Mouse (Mus musculus) limb, embryonic 14.5 days (tissue): Measurements from ENCODE around the gene Nsun7. TPM values are rescaled to one million over a fixed set of nuclear protein-coding genes. Genes with fewer than 3 reads are reported as not detected.

Experiments
- ATAC-seq: fragments of 200-750 bp; cut with Nextera tagmentation; 2 replicates; pipeline ENCODE4 v1.8.0; 2017; ENCODE audit warnings: low read depth, moderate number of reproducible peaks, moderate TSS enrichment; ENCODE audit not compliant: low FRiP score
- DNase-seq: peaks from one replicate; pipeline ENCODE4 v3.0.0-alpha.2; 2015; ENCODE audit warnings: low spot score
- H3K27ac ChIP-seq: fragments of 300-500 bp; sonication (generic); replicated peaks from 2 replicates; pipeline ENCODE4 v1.5.1; 2014; ENCODE audit warnings: low read depth, mild to moderate bottlenecking, low read length, moderate library complexity, mixed read lengths
- H3K27me3 ChIP-seq: fragments of 300-500 bp; sonication (generic); 2 replicates; pipeline ENCODE4 v1.6.1; 2014; ENCODE audit warnings: low read length, mixed read lengths; ENCODE audit not compliant: control insufficient read depth, insufficient read depth
- H3K36me3 ChIP-seq: fragments of 300-500 bp; sonication (generic); 2 replicates; pipeline ENCODE4 v1.6.1; 2014; ENCODE audit warnings: mild to moderate bottlenecking, low read length, moderate library complexity, mixed read lengths; ENCODE audit not compliant: control insufficient read depth, insufficient read depth
- H3K4me1 ChIP-seq: fragments of 300-500 bp; sonication (generic); 2 replicates; pipeline ENCODE4 v1.6.1; 2014; ENCODE audit warnings: antibody characterized with exemption, low read length, mixed read lengths; ENCODE audit not compliant: control insufficient read depth, insufficient read depth
- H3K4me2 ChIP-seq: fragments of 300-500 bp; sonication (generic); replicated peaks from 2 replicates; pipeline ENCODE4 v1.6.1; 2014; ENCODE audit warnings: low read depth, mild to moderate bottlenecking, low read length, moderate library complexity; ENCODE audit not compliant: severe bottlenecking
- H3K4me3 ChIP-seq: fragments of 300-500 bp; sonication (generic); replicated peaks from 2 replicates; pipeline ENCODE4 v1.5.1; 2014; ENCODE audit warnings: low read length
- H3K9ac ChIP-seq: fragments of 300-500 bp; sonication (generic); 2 replicates; pipeline ENCODE4 v1.6.1; 2014; ENCODE audit warnings: mild to moderate bottlenecking, low read depth, low read length, moderate library complexity; ENCODE audit not compliant: severe bottlenecking
- H3K9me3 ChIP-seq: fragments of 300-500 bp; sonication (generic); 2 replicates; pipeline ENCODE4 v1.6.1; 2016; ENCODE audit warnings: low read length; ENCODE audit not compliant: control insufficient read depth
- POLR2A ChIP-seq: fragments of 200-500 bp; IDR thresholded peaks from 2 replicates; pipeline ENCODE4 v1.8.0; 2012; ENCODE audit warnings: inconsistent platforms, mild to moderate bottlenecking, moderate library complexity, borderline replicate concordance; ENCODE audit not compliant: insufficient read depth, insufficient read length; ENCODE audit errors: extremely low read depth
- WGBS: fragments of 180-500 bp; shearing (Covaris S2); extraction: QIAGEN DNeasy Blood & Tissue Kit; methylation state at CpG from one replicate; pipeline ENCODE4 v1.1.7; 2014; 5-methylcytosine and 5-hydroxymethylcytosine counted together
- polyA plus RNA-seq, 2 experiments: library from polyadenylated mRNA; depleted of rRNA in 1 of 2; stranded (reverse) in 1 of 2; unstranded in 1 of 2; fragments of >200 nt; fragmentation: Nextera tagmentation in 1 of 2; extraction: Ambion mirVana in 1 of 2; gene quantifications; 2 replicates each; pipeline versions ENCODE4 v1.2.1 to v1.2.3; 2012 to 2014

Gene Nsun7
- polyA plus RNA-seq, 2 experiments = 0.33 to 2.4 TPM

GRCm38 (mm10) chr5:66274417-66274816 is 14.7 kb downstream of the Nsun7 start:
- H3K27me3 ChIP-seq = no peaks in the 10 kb centered on the region
- no peak for TF ChIP-seq POLR2A
- DNase-seq (no peak), ATAC-seq (no peak)
- peaks cover 11% of the 10 kb centered on the region; the same call in 1 of the 2 replicates for H3K4me1 ChIP-seq
- H3K27ac ChIP-seq = no peak overlapping the region
- no peak overlapping the region for H3K4me3 ChIP-seq
- H3K9ac ChIP-seq = no peak overlapping the region
- H3K9me3 ChIP-seq = no peaks in the 10 kb centered on the region
- 54% methylated on average over 3 of the region's 3 CpGs for WGBS
- H3K36me3 ChIP-seq = no peaks in the 10 kb centered on the region
- H3K4me2 ChIP-seq = no peak overlapping the region

GRCm38 (mm10) chr5:66279650-66280049 is 20.0 kb downstream of the Nsun7 start:
- no peaks in the 10 kb centered on the region for H3K4me1 ChIP-seq
- no peak for DNase-seq
- H3K27me3 ChIP-seq = no peaks in the 10 kb centered on the region
- H3K9me3 ChIP-seq = no peaks in the 10 kb centered on the region
- no peak overlapping the region for H3K27ac ChIP-seq
- no peak overlapping the region for H3K9ac ChIP-seq
- H3K4me3 ChIP-seq = no peak overlapping the region
- no peak for TF ChIP-seq POLR2A
- no peaks in the 10 kb centered on the region for H3K36me3 ChIP-seq
- 86% methylated on average over 2 of the region's 2 CpGs for WGBS
- H3K4me2 ChIP-seq = no peak overlapping the region
- ATAC-seq = no peak

GRCm38 (mm10) chr5:66280742-66281141 is 21.0 kb downstream of the Nsun7 start:
- H3K4me2 ChIP-seq = no peak overlapping the region
- no peak overlapping the region for H3K9ac ChIP-seq
- no peak for DNase-seq
- 79% methylated on average over 6 of the region's 6 CpGs for WGBS
- no peak for TF ChIP-seq POLR2A
- H3K9me3 ChIP-seq = no peaks in the 10 kb centered on the region
- ATAC-seq = no peak
- no peaks in the 10 kb centered on the region for H3K4me1 ChIP-seq
- H3K4me3 ChIP-seq = no peak overlapping the region
- no peaks in the 10 kb centered on the region for H3K27me3 ChIP-seq
- no peak overlapping the region for H3K27ac ChIP-seq
- no peaks in the 10 kb centered on the region for H3K36me3 ChIP-seq

- Histone ChIP-seq H3K27me3 (no peaks in the 10 kb centered on the region), H3K9me3 (no peaks in the 10 kb centered on the region), H3K4me1 (no peaks in the 10 kb centered on the region), H3K9ac (no peak overlapping the region), H3K27ac (no peak overlapping the region), H3K36me3 (no peaks in the 10 kb centered on the region), H3K4me2 (no peak overlapping the region), H3K4me3 (no peak overlapping the region)
- no peak for TF ChIP-seq POLR2A
- DNase-seq (no peak), ATAC-seq (no peak)
- WGBS = 84% methylated on average over 11 of the region's 11 CpGs
Measured at GRCm38 (mm10) chr5:66294106-66294625, 34.5 kb downstream of the Nsun7 start.

GRCm38 (mm10) chr5:66294952-66295351 is 35.3 kb downstream of the Nsun7 start:
- 95% methylated on average over 4 of the region's 4 CpGs for WGBS
- H3K36me3 ChIP-seq = no peaks in the 10 kb centered on the region
- DNase-seq (no peak), ATAC-seq (no peak)
- H3K27ac ChIP-seq = no peak overlapping the region
- no peak overlapping the region for H3K4me3 ChIP-seq
- no peaks in the 10 kb centered on the region for H3K4me1 ChIP-seq
- no peak overlapping the region for H3K4me2 ChIP-seq
- no peaks in the 10 kb centered on the region for H3K9me3 ChIP-seq
- TF ChIP-seq POLR2A = no peak
- H3K9ac ChIP-seq = no peak overlapping the region
- H3K27me3 ChIP-seq = no peaks in the 10 kb centered on the region

- H3K4me2 ChIP-seq = no peak overlapping the region
- no peak overlapping the region for H3K27ac ChIP-seq
- DNase-seq (no peak), ATAC-seq (no peak)
- no peaks in the 10 kb centered on the region for H3K4me1 ChIP-seq
- no peak for TF ChIP-seq POLR2A
- H3K27me3 ChIP-seq = no peaks in the 10 kb centered on the region
- H3K9me3 ChIP-seq = no peaks in the 10 kb centered on the region
- no peak overlapping the region for H3K9ac ChIP-seq
- H3K36me3 ChIP-seq = peaks cover 3% of the 10 kb centered on the region; the same call in 1 of the 2 replicates
- no peak overlapping the region for H3K4me3 ChIP-seq
- WGBS = 88% methylated on average over 5 of the region's 5 CpGs
Measured at GRCm38 (mm10) chr5:66296116-66296515, 36.4 kb downstream of the Nsun7 start.
